Mouse (Mus musculus) telencephalon, adult 2 months (tissue): Measurements from ENCODE around the gene Slc25a40.
A peak's percentile ranks its signal among the peaks of the same experiment; 100 is the strongest.

ENCODE experiments used
- DNase-seq: peaks from one replicate; pipeline ENCODE4 v3.0.0-alpha.2; 2011; ENCODE audit warnings: low read depth, low spot score

The Slc25a40 gene

GRCm38 (mm10) chr5:8489471-8490110 is 66.9 kb downstream of the Slc25a40 start:
- DNase-seq, result peak; percentile 18

GRCm38 (mm10) chr5:8491778-8492177 is 69.1 kb downstream of the Slc25a40 start:
- DNase-seq, result no peak
